Mouse (Mus musculus): ENCODE measurements at regions not wholly inside any gene's neighbourhood (a gene's known extent, or its start where the extent isn't known, plus 50 kb on each side); places are given as distances from the start of the nearest gene placed in this dataset.
A peak's percentile ranks its signal among the peaks of the same experiment; 100 is the strongest.

- DNase-seq, result no peak
Measured at GRCm38 (mm10) chr13:90584766-90585165, 320.4 kb downstream of the Atp6ap1l start.

GRCm38 (mm10) chr13:90575371-90575770 is 329.8 kb downstream of the Atp6ap1l start:
- no peak for DNase-seq

DNA sequence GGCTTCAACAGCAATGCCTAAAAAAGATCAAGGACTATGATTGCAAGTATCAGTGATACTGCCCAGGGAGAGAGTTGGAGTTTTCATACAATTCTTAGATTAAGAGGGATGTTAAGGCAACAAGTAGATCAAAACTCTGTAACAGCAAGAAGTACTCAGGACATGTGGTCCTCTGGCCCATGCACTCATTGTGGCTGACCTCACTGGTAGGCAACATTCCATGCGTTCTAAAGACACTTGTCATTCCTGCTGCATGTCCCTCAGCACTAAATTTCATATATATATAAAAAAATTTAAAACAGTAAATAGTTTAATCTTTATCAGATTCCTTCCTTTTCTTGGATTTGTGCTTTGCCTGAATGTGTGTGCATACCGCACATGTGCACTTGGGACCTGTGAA is 332.6 kb downstream of the Atp6ap1l start:
- no peak for DNase-seq

GRCm38 (mm10) chr13:90563183-90563840 is 341.8 kb downstream of the Atp6ap1l start:
- no peak for DNase-seq

DNA sequence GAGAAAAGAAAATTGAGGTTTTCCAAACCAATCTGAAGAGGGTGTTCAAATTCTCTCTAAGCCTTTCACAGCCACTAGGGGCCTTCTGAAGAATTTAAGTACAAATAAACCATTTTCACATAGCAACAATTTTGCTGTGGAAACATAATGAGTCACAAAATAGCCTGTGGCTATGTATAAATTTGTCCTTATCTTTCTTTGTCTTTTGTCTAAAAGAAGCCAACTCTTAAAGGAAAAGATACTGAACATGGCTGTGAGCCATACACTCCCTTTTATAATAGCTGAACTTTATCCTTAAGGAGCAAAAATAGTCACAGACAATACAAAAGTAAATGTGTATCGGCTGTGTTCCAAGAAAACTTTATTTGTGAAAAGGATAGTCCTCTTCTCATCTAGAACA is 345.1 kb downstream of the Atp6ap1l start:
- DNase-seq, result no peak

GRCm38 (mm10) chr13:90559481-90559880 is 345.7 kb downstream of the Atp6ap1l start:
- DNase-seq, result no peak

DNA sequence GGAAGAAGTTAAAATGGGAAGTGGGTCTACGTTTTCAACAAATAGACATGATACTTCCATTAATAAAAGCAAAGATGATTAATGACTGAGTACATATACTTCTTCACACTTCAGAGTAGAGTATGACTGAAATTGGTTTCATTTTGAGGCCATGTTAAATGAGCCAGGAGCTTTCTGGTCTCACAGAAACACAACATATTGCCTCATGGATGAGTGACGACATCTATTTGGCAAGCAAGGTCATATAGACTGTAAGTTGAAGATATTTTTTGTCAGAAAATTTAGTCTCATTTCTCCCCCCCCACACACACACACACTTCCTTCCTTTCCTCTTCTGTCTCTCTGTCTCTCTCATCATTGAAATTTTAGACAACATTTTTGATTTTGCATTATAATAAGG is 354.0 kb downstream of the Atp6ap1l start:
- DNase-seq, result no peak

GRCm38 (mm10) chr13:90546288-90547035 is 358.7 kb downstream of the Atp6ap1l start:
- no peak for DNase-seq

DNA sequence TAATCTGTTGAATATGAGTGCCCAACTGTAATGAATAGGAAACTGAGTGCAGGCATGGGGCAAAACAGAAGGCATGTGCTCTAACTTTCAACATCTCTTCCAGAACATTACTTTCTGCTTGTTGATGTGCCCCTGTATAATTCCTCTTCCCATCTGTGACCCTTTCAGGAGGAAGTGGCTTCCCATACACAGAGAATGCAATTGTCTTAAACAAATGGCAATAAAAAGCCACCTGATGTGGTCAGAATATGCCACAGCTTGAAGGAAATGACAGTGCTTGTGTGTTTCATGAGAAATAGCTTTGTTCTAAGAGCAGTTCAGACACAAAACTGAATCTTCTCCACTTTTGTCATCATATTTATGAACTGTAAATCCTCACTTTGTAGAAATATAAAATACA is 359.3 kb downstream of the Atp6ap1l start:
- no peak for DNase-seq

GRCm38 (mm10) chr13:90537525-90537924 is 367.6 kb downstream of the Atp6ap1l start:
- peak; percentile 9 to 19 for DNase-seq

GRCm38 (mm10) chr13:90526998-90527397 is 378.2 kb downstream of the Atp6ap1l start:
- no peak for DNase-seq

DNA sequence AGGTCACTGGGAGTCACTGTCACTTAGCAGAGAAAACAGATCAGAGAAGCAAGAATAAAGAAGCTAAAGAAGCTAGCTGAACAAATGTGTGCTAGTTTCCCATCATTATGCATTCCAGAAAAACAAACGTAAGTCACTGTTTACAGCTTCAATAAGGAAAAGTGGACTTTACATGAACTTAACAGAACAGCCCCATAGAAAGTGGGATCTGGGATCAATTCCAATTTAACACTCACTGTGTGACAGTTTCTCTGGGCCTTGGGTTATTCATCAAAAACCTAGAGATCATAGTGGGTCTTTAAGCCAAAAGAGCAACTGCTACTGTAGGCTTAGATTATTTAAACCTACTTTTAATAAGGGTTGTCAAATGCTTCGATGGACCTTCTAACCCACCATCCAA is 379.4 kb downstream of the Atp6ap1l start:
- DNase-seq, result no peak

DNA sequence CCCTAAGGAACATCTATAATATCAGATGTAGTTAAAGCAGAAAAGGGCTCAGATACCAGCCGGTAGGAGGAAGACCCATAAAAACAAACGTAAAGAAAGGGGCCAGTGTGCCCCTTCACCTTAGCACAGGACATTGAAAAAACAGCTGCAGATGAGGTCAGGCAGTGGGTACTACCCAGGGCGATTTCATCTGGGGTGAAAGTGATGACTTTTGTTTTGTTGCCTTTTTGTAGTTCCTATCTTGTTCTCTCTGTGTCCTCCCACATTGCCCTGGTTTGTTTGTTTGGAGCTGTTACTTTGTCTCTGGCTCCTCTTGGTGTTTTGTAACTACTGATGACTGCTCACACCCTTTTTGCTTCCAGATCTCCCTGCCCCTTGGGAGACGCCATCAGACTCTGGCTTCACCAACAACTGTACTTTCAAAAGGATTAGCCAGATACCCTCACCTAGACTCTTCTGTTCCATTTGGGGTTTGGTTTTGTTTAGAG is 383.4 kb downstream of the Atp6ap1l start:
- no peak for DNase-seq

DNA sequence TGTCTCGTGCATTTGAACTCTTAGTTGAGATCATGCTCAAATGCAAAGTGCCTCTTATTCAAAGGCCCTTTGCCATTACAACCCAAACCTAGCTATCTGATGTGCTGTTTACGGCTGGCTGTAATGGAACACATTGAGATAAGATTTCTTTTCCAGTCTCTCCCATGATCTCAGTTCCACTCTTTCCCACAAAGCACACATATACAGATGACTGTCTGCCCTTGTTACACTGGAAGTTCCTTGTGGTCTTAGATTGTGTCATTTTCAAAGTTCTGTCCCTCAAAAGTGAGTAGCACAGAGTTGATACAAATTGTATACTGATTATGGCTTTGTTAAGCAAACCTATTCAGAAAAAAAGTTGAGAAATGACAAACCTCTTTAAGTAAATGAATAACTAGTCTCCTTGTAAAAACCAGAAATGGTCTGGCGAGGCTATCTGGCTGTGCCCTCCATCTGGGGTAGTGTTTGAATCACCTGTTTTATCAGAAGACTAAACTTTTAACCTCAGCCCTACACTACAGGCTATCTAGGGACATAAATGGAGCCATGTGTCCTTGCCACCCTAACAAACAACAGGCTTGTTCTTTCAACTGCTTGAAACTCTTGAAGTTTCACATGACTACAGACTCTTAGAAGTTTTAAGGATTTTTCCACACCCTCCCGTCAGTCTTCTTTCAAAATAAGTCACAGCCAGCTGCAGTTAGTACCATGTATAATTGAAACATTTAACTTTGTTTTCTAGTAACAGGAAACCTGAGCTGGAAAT is 384.0 kb downstream of the Atp6ap1l start:
- DNase-seq, result peak; percentile 3 to 7

DNA sequence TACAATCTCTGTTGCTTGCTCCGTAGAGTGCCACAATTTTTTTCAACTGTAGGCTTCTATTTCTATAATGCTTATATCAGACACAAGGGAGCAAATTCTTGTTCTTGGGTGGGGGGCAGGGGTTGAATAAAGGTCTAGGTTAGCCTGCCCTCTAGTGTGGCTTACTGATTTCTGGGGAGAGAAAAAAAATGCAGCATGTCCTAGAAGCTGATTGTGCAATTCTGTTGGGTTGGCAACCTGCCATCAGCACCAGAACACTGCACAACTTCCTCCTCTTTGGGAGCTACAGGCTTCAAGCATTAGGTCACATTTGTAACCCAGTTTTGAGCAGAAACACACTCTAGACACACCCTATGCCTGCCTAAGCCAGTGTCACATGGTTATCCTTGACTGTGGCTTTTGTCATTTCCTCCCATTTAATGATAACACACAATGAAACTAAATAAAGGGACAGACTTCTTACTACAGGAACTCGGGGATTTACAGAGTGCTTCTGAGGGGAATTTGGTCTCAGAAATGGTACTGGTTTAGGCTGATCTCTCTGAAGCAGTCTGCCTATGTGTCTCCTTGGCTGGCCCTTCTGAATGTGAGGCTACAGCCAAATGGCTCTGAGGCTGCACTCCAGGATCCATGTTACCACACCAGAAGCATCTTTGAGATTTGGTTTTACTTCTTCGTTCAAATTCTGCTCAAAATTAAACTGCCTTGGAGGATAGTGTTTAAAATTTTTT is 389.2 kb downstream of the Atp6ap1l start:
- peak; percentile 84 to 86 for DNase-seq

GRCm38 (mm10) chr13:90513867-90514266 is 391.3 kb downstream of the Atp6ap1l start:
- DNase-seq, result no peak

GRCm38 (mm10) chr13:90512786-90513401 is 392.3 kb downstream of the Atp6ap1l start:
- no peak for DNase-seq

GRCm38 (mm10) chr13:90510479-90510878 is 394.7 kb downstream of the Atp6ap1l start:
- DNase-seq, result no peak

DNA sequence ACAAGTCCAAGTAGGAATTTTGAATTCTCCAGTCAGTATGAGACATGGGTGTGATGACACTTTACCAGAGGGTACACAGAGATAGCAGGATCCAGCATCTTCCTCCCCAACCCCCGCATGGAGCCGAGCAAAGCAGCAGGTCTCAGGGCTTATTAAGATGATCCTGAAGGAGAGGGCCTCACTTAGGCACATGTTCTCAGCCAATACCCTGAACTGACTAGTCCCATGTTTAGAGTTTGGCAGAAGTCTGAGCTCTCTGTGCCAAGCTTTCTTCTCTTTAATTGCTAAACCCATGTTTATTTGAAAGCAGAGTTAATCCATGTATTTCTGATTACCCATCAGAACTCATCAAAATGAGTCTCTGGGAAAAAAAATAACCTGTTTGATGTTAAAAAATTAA is 402.0 kb downstream of the Atp6ap1l start:
- DNase-seq, result peak; percentile 4 to 13

DNA sequence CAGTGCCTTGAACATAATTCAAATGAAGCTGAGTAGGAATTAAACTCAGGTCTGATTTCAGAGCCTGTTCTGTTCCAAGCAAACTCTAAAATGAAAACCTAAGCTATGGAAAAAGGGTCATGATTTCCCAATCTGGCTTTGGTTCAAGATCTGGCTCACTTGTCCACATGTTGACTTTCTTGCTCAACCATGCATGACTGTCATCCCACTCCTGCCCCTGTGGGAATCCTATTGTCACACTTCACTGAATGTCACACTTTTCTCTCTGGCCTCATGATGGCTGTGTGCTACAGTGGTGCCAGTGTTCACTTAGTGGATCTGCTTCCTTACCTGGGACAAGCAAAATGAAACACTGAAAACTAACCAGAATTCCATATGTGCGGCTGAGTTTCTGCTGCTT is 403.0 kb downstream of the Atp6ap1l start:
- DNase-seq, result peak; percentile 14 to 46

DNA sequence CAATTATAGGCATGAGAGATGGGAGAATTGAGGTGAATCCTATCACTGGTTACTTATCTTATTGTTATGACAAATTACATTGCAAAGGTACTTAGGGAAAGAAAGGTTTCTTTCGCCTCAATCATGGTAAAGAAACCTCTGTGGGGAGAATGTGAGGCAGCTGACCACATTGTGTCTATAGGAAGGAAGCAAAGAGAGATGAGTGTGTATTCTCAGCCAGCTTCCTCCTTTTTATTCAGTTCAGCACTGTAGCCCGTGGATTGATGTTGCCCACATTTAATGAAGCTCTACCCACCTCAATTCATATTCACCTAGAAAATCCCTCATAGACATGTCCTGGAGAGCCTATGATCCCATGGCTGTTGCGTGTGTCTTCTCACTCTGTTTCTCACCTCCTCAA is 406.2 kb downstream of the Atp6ap1l start:
- DNase-seq, result no peak

GRCm38 (mm10) chr13:90497573-90497972 is 407.6 kb downstream of the Atp6ap1l start:
- DNase-seq, result no peak

All from kidney, postnatal 36 days (tissue).